Mouse (Mus musculus) heart, embryonic 11.5 days (tissue): ENCODE data around the gene Mtmr12. TPM values are rescaled to one million over a fixed set of nuclear protein-coding genes. Genes with fewer than 3 reads are reported as not detected.
"Not testable (repeated sequence)": the region's sequence is repeated elsewhere in the genome, so short reads cannot be mapped to it uniquely, and the experiment has no call there.

ENCODE experiments used
- ATAC-seq: fragments of 200-750 bp; cut with Nextera tagmentation; replicated peaks from 2 replicates; pipeline ENCODE4 v1.8.0; 2017; ENCODE audit warnings: moderate library complexity; ENCODE audit not compliant: insufficient number of reproducible peaks, low FRiP score, low TSS enrichment
- H3K27ac ChIP-seq: fragments of 300-500 bp; sonication (generic); 2 replicates; pipeline ENCODE4 v1.5.1; 2014; ENCODE audit warnings: mild to moderate bottlenecking, low read depth, low read length
- H3K27me3 ChIP-seq: fragments of 300-500 bp; sonication (generic); 2 replicates; pipeline ENCODE4 v1.6.1; 2014; ENCODE audit warnings: mild to moderate bottlenecking, low read length, mixed read lengths; ENCODE audit not compliant: control insufficient read depth, insufficient read depth
- H3K36me3 ChIP-seq: fragments of 300-500 bp; sonication (generic); 2 replicates; pipeline ENCODE4 v1.6.1; 2014; ENCODE audit warnings: mild to moderate bottlenecking, low read length, moderate library complexity, mixed read lengths; ENCODE audit not compliant: control insufficient read depth, insufficient read depth
- H3K4me1 ChIP-seq: fragments of 300-500 bp; sonication (generic); 2 replicates; pipeline ENCODE4 v1.6.1; 2014; ENCODE audit warnings: low read length; ENCODE audit not compliant: control insufficient read depth, insufficient read depth
- H3K4me2 ChIP-seq: fragments of 300-500 bp; sonication (generic); 2 replicates; pipeline ENCODE4 v1.6.1; 2014; ENCODE audit warnings: mild to moderate bottlenecking, moderate library complexity
- H3K4me3 ChIP-seq: fragments of 300-500 bp; sonication (generic); 2 replicates; pipeline ENCODE4 v1.5.1; 2014; ENCODE audit warnings: low read depth, low read length
- H3K9ac ChIP-seq: fragments of 300-500 bp; sonication (generic); 2 replicates; pipeline ENCODE4 v1.6.1; 2014; ENCODE audit warnings: mild to moderate bottlenecking, low read depth, low read length, moderate library complexity
- H3K9me3 ChIP-seq: fragments of 300-500 bp; sonication (generic); replicated peaks from 2 replicates; pipeline ENCODE4 v1.6.1; 2016; ENCODE audit warnings: low read length; ENCODE audit not compliant: control insufficient read depth
- WGBS: fragments of 180-500 bp; shearing (Covaris S2); extraction: QIAGEN DNeasy Blood & Tissue Kit; methylation state at CpG from one replicate; pipeline ENCODE4 v1.1.7; 2014; ENCODE audit not compliant: insufficient replicate concordance; 5-methylcytosine and 5-hydroxymethylcytosine counted together
- polyA plus RNA-seq: library from polyadenylated mRNA; unstranded; fragments of >200 nt; fragmentation: Nextera tagmentation; extraction: Ambion mirVana; gene quantifications from 2 replicates; pipeline ENCODE4 v1.2.1, GENCODE M21; 2014

Mtmr12 gene
- polyA plus RNA-seq, 1 experiment from 2014 or later: 15.5 TPM

GRCm38 (mm10) chr15:12197361-12197760 lies 7.5 kb upstream of the Mtmr12 start:
- no peak for ATAC-seq
- no peaks in the 10 kb centered on the region for H3K27me3 ChIP-seq
- H3K9ac ChIP-seq: no peak overlapping the region; the same call in 1 of the 2 replicates
- H3K4me2 ChIP-seq: peak overlapping the region; percentile 12; the same call in 1 of the 2 replicates
- H3K27ac ChIP-seq: no peak overlapping the region
- H3K9me3 ChIP-seq: no peaks in the 10 kb centered on the region
- H3K36me3 ChIP-seq: no peaks in the 10 kb centered on the region
- WGBS: 79% methylated on average over 6 of the region's 6 CpGs
- peaks cover 30% of the 10 kb centered on the region for H3K4me1 ChIP-seq
- no peak overlapping the region for H3K4me3 ChIP-seq

GRCm38 (mm10) chr15:12200021-12200420 lies 4.8 kb upstream of the Mtmr12 start:
- H3K27ac ChIP-seq: no peak overlapping the region
- H3K27me3 ChIP-seq: no peaks in the 10 kb centered on the region
- no peaks in the 10 kb centered on the region for H3K9me3 ChIP-seq
- no peak overlapping the region for H3K9ac ChIP-seq
- H3K4me3 ChIP-seq: no peak overlapping the region
- H3K4me1 ChIP-seq: peaks cover 12% of the 10 kb centered on the region
- no peak overlapping the region for H3K4me2 ChIP-seq
- no peaks in the 10 kb centered on the region for H3K36me3 ChIP-seq
- 90% methylated on average over 7 of the region's 7 CpGs for WGBS
- ATAC-seq: no peak

GRCm38 (mm10) chr15:12201856-12202255 lies 3.0 kb upstream of the Mtmr12 start:
- no peaks in the 10 kb centered on the region for H3K27me3 ChIP-seq
- H3K9me3 ChIP-seq: no peaks in the 10 kb centered on the region
- no peak overlapping the region for H3K27ac ChIP-seq
- H3K36me3 ChIP-seq: no peaks in the 10 kb centered on the region
- no peak overlapping the region for H3K9ac ChIP-seq
- no peak overlapping the region for H3K4me3 ChIP-seq
- ATAC-seq: no peak
- H3K4me2 ChIP-seq: no peak overlapping the region
- peaks cover 15% of the 10 kb centered on the region for H3K4me1 ChIP-seq

- 76% methylated on average over 3 of the region's 3 CpGs for WGBS
- Histone ChIP-seq H3K27me3 (no peaks in the 10 kb centered on the region), H3K4me1 (peaks cover 21% of the 10 kb centered on the region), H3K9ac (no peak overlapping the region), H3K4me3 (no peak overlapping the region), H3K4me2 (no peak overlapping the region), H3K36me3 (no peaks in the 10 kb centered on the region), H3K27ac (no peak overlapping the region), H3K9me3 (no peaks in the 10 kb centered on the region)
- no peak for ATAC-seq
Measured at GRCm38 (mm10) chr15:12202456-12202855, 2.4 kb upstream of the Mtmr12 start.

GRCm38 (mm10) chr15:12203008-12203407 lies 1.8 kb upstream of the Mtmr12 start:
- H3K4me1 ChIP-seq: peaks cover 22% of the 10 kb centered on the region
- H3K27ac ChIP-seq, H3K4me2 ChIP-seq, H3K27me3 ChIP-seq, H3K36me3 ChIP-seq, ATAC-seq, H3K9ac ChIP-seq, H3K9me3 ChIP-seq, H3K4me3 ChIP-seq: not testable (repeated sequence)
- 90% methylated on average over 5 of the region's 5 CpGs for WGBS

- WGBS: 26% methylated on average over 10 of the region's 10 CpGs
- no peaks in the 10 kb centered on the region for H3K27me3 ChIP-seq
- H3K4me1 ChIP-seq: peaks cover 22% of the 10 kb centered on the region
- peak overlapping the region; percentile 94 for H3K27ac ChIP-seq
- peak overlapping the region; percentile 93 for H3K9ac ChIP-seq
- ATAC-seq: no peak
- peak overlapping the region; percentile 96 for H3K4me3 ChIP-seq
- no peaks in the 10 kb centered on the region for H3K36me3 ChIP-seq
- no peaks in the 10 kb centered on the region for H3K9me3 ChIP-seq
- H3K4me2 ChIP-seq: peak overlapping the region; percentile 71
Measured at GRCm38 (mm10) chr15:12203512-12204318, 1.1 kb upstream of the Mtmr12 start.

- H3K9ac ChIP-seq: peak overlapping the region; percentile 93
- peak overlapping the region; percentile 84 for H3K4me2 ChIP-seq
- H3K27ac ChIP-seq: peak overlapping the region; percentile 86
- peaks cover 22% of the 10 kb centered on the region for H3K4me1 ChIP-seq
- peak; percentile 78 for ATAC-seq
- H3K4me3 ChIP-seq: peak overlapping the region; percentile 96
- H3K9me3 ChIP-seq: no peaks in the 10 kb centered on the region
- under 1% methylated on average over 66 of the region's 73 CpGs for WGBS
- no peaks in the 10 kb centered on the region for H3K27me3 ChIP-seq
- no peaks in the 10 kb centered on the region for H3K36me3 ChIP-seq
Measured at GRCm38 (mm10) chr15:12205160-12205901, 503 bp downstream of the Mtmr12 start.

- Histone ChIP-seq H3K4me1 (peaks cover 22% of the 10 kb centered on the region), H3K36me3 (no peaks in the 10 kb centered on the region), H3K27ac (peak overlapping the region; percentile 86; the same call in 1 of the 2 replicates), H3K9ac (peak overlapping the region; percentile 93), H3K4me2 (peak overlapping the region; percentile 84), H3K4me3 (peak overlapping the region; percentile 96), H3K9me3 (no peaks in the 10 kb centered on the region), H3K27me3 (no peaks in the 10 kb centered on the region)
- WGBS: 35% methylated on average over 14 of the region's 14 CpGs
- ATAC-seq: no peak
Measured at GRCm38 (mm10) chr15:12205902-12206645, 1.2 kb downstream of the Mtmr12 start.
